Mouse (Mus musculus) intestine, embryonic 15.5 days (tissue): ENCODE data around the gene Rhoa. TPM values are rescaled to one million over a fixed set of nuclear protein-coding genes. Genes with fewer than 3 reads are reported as not detected.

Experiments
- ATAC-seq: fragments of 200-750 bp; cut with Nextera tagmentation; 2 replicates; pipeline ENCODE4 v1.8.0; 2017; ENCODE audit warnings: moderate TSS enrichment, moderate library complexity
- H3K27ac ChIP-seq: fragments of 300-500 bp; sonication (generic); 2 replicates; pipeline ENCODE4 v1.5.1; 2015; ENCODE audit warnings: mild to moderate bottlenecking, inconsistent platforms
- H3K27me3 ChIP-seq: fragments of 300-500 bp; sonication (generic); replicated peaks from 2 replicates; pipeline ENCODE4 v1.6.1; 2015; ENCODE audit warnings: inconsistent platforms
- H3K36me3 ChIP-seq: fragments of 300-500 bp; sonication (generic); 2 replicates; pipeline ENCODE4 v1.6.1; 2015; ENCODE audit warnings: inconsistent platforms
- H3K4me1 ChIP-seq: fragments of 300-500 bp; sonication (generic); replicated peaks from 2 replicates; pipeline ENCODE4 v1.6.1; 2015; ENCODE audit warnings: inconsistent platforms
- H3K4me2 ChIP-seq: fragments of 300-500 bp; sonication (generic); replicated peaks from 2 replicates; pipeline ENCODE4 v1.6.1; 2015; ENCODE audit warnings: mild to moderate bottlenecking, inconsistent platforms
- H3K4me3 ChIP-seq: fragments of 300-500 bp; sonication (generic); replicated peaks from 2 replicates; pipeline ENCODE4 v1.5.1; 2015; ENCODE audit warnings: inconsistent platforms
- H3K9ac ChIP-seq: fragments of 300-500 bp; sonication (generic); 2 replicates; pipeline ENCODE4 v1.6.1; 2015; ENCODE audit warnings: inconsistent platforms
- H3K9me3 ChIP-seq: fragments of 300-500 bp; sonication (generic); 2 replicates; pipeline ENCODE4 v1.6.1; 2016; ENCODE audit warnings: inconsistent platforms
- WGBS: fragments of 180-500 bp; shearing (Covaris S2); methylation state at CpG from one replicate; pipeline ENCODE4 v1.1.7; 2015; 5-methylcytosine and 5-hydroxymethylcytosine counted together
- polyA plus RNA-seq: library from polyadenylated mRNA; unstranded; fragments of >200 nt; fragmentation: Nextera tagmentation; extraction: Ambion mirVana; gene quantifications from 2 replicates; pipeline ENCODE4 v1.2.1, GENCODE M21; 2015

Rhoa gene
- polyA plus RNA-seq, 1 experiment from 2014 or later: 453 TPM

DNA sequence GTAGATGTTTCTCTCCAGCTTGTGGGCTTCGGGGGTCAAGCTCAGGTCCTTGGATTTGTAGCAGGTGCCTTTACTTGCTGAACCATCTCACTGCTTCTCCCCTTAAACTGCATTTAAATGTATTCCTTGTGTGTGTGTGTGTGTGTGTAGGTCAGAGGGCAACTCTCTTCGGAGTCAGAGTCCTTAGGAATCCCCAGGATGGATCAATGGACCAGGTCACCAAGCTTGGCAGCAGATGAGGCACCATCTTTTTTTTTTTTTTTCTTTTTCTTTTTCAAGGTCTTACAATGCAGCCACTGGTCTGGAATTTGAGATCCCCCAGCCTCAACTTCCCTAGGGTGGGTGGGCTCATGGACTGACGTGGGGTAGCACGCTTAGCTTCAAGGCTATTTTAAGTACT lies 38.5 kb downstream of the Rhoa start:
- no peaks in the 10 kb centered on the region for H3K36me3 ChIP-seq
- no peak overlapping the region for H3K4me3 ChIP-seq
- H3K9ac ChIP-seq: no peak overlapping the region
- WGBS: 82% methylated on average over 4 of the region's 4 CpGs
- H3K27ac ChIP-seq: no peak overlapping the region
- peaks cover 19% of the 10 kb centered on the region for H3K4me1 ChIP-seq
- no peak for ATAC-seq
- H3K9me3 ChIP-seq: no peaks in the 10 kb centered on the region
- no peak overlapping the region for H3K4me2 ChIP-seq
- no peaks in the 10 kb centered on the region for H3K27me3 ChIP-seq

DNA sequence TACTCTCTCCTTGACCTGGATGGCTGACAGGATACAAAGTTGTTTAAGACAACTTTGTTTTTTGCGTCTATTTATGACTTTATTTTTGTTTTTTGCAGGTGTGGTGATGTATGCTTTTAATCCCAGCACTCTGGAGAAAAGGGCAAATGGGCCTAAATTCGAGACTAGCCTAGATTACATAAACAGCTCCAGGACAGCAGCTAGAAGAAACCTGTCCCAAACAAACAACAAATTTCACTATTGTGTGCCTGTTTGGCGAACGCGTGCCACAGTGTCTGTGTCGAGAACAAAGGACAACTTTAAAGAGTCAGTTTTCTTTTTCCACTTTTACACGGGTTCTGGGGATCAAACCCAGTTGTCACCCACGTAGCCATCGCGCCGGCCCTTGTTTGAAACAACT lies 41.1 kb downstream of the Rhoa start:
- H3K4me3 ChIP-seq: peak overlapping the region; percentile 91
- WGBS: 5% methylated on average over 11 of the region's 11 CpGs

DNA sequence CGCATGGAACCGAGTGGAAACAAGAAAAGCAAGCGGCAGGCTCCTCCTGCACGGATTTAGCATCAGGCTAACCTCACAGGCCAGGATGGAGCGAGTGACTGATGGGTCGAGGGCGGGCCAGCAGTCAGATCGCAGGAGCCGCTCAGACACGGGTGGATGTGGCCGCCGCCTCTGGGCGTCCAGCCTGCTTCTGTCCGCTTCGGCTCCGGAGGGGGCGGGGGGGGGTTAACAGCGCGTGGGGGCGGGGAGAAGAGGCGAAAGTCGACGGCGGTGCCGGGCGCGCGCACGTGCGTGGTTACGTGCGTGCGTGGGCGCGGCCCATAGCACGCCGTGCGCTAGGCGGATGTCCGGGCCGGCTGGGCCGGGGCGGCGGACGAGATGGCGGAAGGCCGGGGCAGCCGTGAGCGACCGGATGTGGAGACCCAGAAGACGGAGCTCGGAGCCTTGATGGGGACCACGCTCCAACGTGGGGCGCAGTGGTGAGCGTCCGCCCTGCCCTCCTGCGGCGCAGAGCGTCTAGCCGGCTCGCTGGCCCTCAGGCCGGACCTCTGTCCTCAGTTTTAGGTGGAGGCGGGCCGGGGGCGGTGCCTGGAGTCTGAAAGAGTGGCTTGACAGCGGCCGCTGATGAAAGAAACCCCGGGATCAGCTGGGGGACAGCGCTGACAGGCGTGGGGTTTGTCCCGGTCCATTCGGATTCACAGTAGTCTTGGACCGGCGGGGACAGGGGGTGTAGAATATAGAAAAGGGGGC lies 41.8 kb downstream of the Rhoa start, which contains the start of gene Usp4:
TSS of gene Usp4 (plus strand) at position 314 of the 750 bp plus-strand sequence.
- Histone ChIP-seq H3K4me2 (peak within 1 kb of the TSS; percentile 67), H3K4me3 (peak within 1 kb of the TSS; percentile 91), H3K27me3 (no peaks in the 10 kb centered on the region), H3K4me1 (peaks cover 11% of the 10 kb centered on the region), H3K9me3 (no peaks in the 10 kb centered on the region), H3K36me3 (peaks cover 19% of the 10 kb centered on the region), H3K27ac (peak within 1 kb of the TSS; percentile 90), H3K9ac (peak within 1 kb of the TSS; percentile 82)
- under 1% methylated on average over 74 of the region's 75 CpGs for WGBS
- peak; percentile 96 for ATAC-seq

More for the DNA sequence above, 41.1 kb downstream of the Rhoa start:
- ATAC-seq: no peak
- Histone ChIP-seq H3K9ac (peak overlapping the region; percentile 82), H3K9me3 (no peaks in the 10 kb centered on the region), H3K4me2 (peak overlapping the region; percentile 67), H3K4me1 (peaks cover 11% of the 10 kb centered on the region), H3K36me3 (peaks cover 12% of the 10 kb centered on the region), H3K27me3 (no peaks in the 10 kb centered on the region), H3K27ac (peak overlapping the region; percentile 90)

DNA sequence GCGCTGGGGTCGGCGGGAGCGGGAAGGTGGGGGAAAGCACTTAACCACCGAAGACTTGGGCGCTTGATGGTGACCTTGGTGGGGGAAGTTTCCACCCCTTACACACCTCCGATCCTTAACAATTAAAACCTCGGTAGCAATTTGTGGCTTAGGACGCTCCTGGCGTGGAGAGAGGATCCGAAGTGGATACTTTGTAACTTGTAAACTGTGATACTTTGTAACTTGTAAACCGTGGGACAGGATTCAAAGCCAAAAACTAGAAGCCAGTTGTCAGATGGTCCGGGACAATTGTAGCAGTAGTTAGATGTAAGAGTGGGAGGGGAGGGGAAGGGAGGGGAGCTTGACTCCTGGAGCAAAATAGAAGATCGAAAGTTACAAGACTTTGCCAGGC lies 42.4 kb downstream of the Rhoa start:
- no peak for ATAC-seq
- 3% methylated on average over 14 of the region's 14 CpGs for WGBS
- no peaks in the 10 kb centered on the region for H3K27me3 ChIP-seq
- peak overlapping the region; percentile 67 for H3K4me2 ChIP-seq
- peaks cover 11% of the 10 kb centered on the region for H3K4me1 ChIP-seq
- H3K36me3 ChIP-seq: peaks cover 23% of the 10 kb centered on the region
- H3K4me3 ChIP-seq: peak overlapping the region; percentile 91
- no peak overlapping the region for H3K27ac ChIP-seq
- H3K9ac ChIP-seq: peak overlapping the region; percentile 82
- no peaks in the 10 kb centered on the region for H3K9me3 ChIP-seq

DNA sequence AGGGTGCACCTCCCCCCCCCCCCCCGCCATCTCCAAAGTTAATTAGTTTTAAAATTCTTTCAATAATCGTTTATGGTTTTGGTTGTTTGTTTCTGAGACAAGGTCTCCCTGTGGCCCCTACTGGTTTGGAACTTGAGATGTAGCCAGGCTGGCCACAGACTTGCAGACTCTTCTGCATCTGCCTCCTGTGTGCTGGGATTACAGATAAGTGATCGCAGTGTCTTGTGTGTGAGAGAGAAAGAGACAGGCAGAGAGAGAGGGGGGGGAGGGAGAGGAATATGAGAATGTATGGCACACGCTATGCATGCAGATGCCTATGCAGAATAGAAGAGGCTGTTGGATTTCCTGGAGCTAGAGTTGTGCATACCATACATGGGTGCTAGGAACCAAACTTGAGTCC lies 43.8 kb downstream of the Rhoa start:
- Histone ChIP-seq H3K27me3 (no peaks in the 10 kb centered on the region), H3K9me3 (no peaks in the 10 kb centered on the region), H3K27ac (no peak overlapping the region), H3K4me1 (peaks cover 9% of the 10 kb centered on the region), H3K4me3 (no peak overlapping the region), H3K36me3 (peaks cover 25% of the 10 kb centered on the region), H3K4me2 (no peak overlapping the region), H3K9ac (no peak overlapping the region)
- ATAC-seq: no peak
- 94% methylated on average over 4 of the region's 4 CpGs for WGBS

DNA sequence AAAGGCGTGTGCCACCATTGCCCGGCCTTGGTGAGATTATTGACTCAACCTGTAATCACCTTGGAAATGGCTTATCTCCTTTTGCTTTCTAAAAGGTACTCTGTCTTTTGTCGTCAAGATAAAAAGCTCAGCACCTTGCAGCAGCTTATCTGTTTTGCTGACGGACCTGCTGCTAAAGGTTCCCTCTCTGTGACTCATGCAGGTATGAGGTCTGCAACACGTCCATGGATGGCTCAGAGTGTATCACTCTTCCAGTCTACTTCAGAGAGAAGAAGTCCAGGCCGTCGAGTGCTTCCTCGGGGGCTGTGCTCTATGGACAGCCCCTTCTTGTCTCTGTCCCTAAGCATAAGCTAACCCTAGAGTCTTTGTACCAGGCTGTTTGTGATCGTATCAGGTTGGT lies 72.3 kb downstream of the Rhoa start:
- peak overlapping the region; percentile 3; the same call in 1 of the 2 replicates for H3K27ac ChIP-seq
- ATAC-seq: peak; percentile 84

DNA sequence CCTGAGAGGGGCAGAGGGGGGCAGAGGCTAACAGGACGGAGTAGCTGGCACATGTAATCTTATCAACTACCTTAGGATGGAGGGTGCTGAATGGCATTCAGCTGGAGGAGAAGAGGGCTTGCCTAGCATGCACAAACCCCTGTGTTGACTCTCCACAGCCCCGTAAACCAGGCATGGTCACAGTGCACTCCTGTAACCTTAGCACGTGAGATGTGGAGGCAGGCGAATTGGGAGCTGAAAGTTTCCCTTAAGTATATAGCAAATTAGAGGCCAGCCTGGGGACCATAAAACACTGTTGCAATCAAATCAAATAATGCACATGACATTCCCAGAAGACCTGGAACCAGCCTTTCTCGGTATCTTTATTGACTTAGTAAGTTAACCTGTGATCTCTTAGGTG lies 72.8 kb downstream of the Rhoa start:
- Histone ChIP-seq H3K4me3 (no peak overlapping the region), H3K9ac (no peak overlapping the region), H3K4me2 (no peak overlapping the region), H3K4me1 (no peaks in the 10 kb centered on the region), H3K27me3 (no peaks in the 10 kb centered on the region), H3K36me3 (peaks cover 43% of the 10 kb centered on the region), H3K9me3 (no peaks in the 10 kb centered on the region), H3K27ac (peak overlapping the region; percentile 3; the same call in 1 of the 2 replicates)
- peak; percentile 73 for ATAC-seq
- 78% methylated on average over 5 of the region's 5 CpGs for WGBS

More for the DNA sequence above, 72.3 kb downstream of the Rhoa start:
- peaks cover 48% of the 10 kb centered on the region for H3K36me3 ChIP-seq
- no peak overlapping the region for H3K9ac ChIP-seq
- no peaks in the 10 kb centered on the region for H3K9me3 ChIP-seq
- H3K4me2 ChIP-seq: no peak overlapping the region
- 68% methylated on average over 9 of the region's 9 CpGs for WGBS
- H3K4me3 ChIP-seq: no peak overlapping the region
- no peaks in the 10 kb centered on the region for H3K4me1 ChIP-seq
- H3K27me3 ChIP-seq: no peaks in the 10 kb centered on the region

DNA sequence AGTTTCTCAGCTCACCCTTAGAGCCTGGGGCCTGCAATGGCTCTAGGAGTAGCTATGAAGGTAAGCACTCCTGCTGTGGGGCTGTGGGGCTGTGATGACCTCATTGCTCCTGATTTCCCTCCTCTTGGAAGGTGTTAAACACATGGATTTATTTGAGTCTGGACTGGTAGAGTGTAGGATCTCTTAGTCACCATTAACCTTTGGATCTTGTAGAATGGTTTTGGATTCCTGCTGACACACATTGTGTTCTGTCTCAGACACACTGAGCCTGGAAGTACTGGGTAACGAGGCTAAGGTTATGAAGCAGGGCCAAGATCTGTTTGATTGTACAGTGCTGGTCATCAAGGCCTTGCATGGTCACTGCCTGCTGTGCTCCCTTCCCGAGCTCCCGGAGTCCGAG lies 73.4 kb downstream of the Rhoa start:
- WGBS: 75% methylated on average over 4 of the region's 4 CpGs
- no peak overlapping the region for H3K9ac ChIP-seq
- H3K4me2 ChIP-seq: no peak overlapping the region
- no peak overlapping the region; the same call in 1 of the 2 replicates for H3K27ac ChIP-seq
- no peaks in the 10 kb centered on the region for H3K9me3 ChIP-seq
- peaks cover 43% of the 10 kb centered on the region for H3K36me3 ChIP-seq
- peak; percentile 47 for ATAC-seq
- no peak overlapping the region for H3K4me3 ChIP-seq
- H3K4me1 ChIP-seq: no peaks in the 10 kb centered on the region
- no peaks in the 10 kb centered on the region for H3K27me3 ChIP-seq

DNA sequence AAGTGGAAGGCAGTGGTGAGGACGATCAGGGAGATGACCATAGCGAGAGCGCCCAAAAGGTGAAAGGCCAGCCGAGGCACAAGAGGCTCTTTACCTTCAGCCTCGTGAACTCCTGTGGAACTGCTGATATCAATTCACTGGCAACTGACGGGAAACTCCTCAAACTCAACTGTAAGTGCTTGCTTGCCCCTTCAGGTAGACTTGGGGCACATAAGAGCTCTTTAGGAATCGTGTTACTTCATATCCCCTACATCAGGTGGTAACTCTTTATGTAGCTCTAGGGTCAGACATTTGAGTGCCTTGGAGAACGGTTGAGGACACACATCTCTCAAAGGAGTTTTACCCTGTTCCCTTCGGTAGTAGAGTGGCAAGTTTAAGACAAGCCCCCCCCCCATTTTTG lies 75.5 kb downstream of the Rhoa start:
- no peaks in the 10 kb centered on the region for H3K4me1 ChIP-seq
- no peak overlapping the region for H3K4me3 ChIP-seq
- no peak overlapping the region for H3K4me2 ChIP-seq
- ATAC-seq: no peak
- peaks cover 34% of the 10 kb centered on the region for H3K36me3 ChIP-seq
- 94% methylated on average over 9 of the region's 9 CpGs for WGBS
- no peak overlapping the region for H3K9ac ChIP-seq
- H3K9me3 ChIP-seq: no peaks in the 10 kb centered on the region
- no peak overlapping the region for H3K27ac ChIP-seq
- no peaks in the 10 kb centered on the region for H3K27me3 ChIP-seq

DNA sequence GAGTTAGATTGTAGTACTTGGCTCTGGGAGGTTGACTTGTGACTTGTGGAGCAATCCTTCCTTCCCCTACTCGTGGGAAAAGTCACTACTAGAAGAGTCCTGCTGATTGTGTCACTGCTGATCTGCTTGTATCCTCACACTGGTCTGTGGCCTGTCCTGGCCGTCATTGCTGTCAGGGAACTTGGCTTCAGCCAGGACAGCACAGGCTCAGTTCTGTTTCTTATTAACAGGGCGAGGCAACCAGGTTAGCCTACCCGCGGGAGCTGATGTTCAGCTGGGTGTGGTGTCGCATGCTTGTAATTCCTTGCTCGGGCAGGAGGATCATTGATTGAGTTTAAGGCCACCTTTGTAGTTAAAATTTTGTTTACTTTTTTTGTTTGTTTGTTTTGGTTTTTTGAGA lies 79.1 kb downstream of the Rhoa start:
- 60% methylated on average over 7 of the region's 7 CpGs for WGBS
- Histone ChIP-seq H3K4me2 (no peak overlapping the region), H3K36me3 (peaks cover 41% of the 10 kb centered on the region), H3K9ac (no peak overlapping the region), H3K4me1 (no peaks in the 10 kb centered on the region), H3K27me3 (no peaks in the 10 kb centered on the region), H3K9me3 (no peaks in the 10 kb centered on the region), H3K27ac (no peak overlapping the region), H3K4me3 (no peak overlapping the region)
- ATAC-seq: peak; percentile 50; the same call in 1 of the 2 replicates

DNA sequence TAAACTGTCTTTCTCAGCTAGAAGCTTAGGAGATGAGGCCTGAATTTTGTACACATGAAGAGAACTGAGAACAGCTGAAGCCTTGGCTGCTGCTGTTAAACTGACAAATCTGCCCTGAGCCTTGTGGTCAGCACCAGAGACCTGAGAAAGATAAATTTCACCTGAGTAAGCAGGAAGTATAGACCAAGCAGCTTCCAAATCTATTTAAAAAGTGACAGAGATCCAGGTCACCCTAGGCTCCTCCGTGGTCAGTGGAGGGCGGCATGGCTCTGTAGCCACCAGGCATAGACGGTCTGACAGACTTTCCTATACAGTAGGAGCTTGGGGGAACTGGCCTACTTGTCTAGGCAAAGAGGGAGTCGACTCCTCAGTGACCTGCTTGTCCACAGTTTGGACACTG lies 80.9 kb downstream of the Rhoa start:
- Histone ChIP-seq H3K27me3 (no peaks in the 10 kb centered on the region), H3K9me3 (no peaks in the 10 kb centered on the region), H3K9ac (no peak overlapping the region), H3K27ac (no peak overlapping the region), H3K4me1 (no peaks in the 10 kb centered on the region), H3K4me3 (no peak overlapping the region), H3K4me2 (no peak overlapping the region), H3K36me3 (peaks cover 40% of the 10 kb centered on the region)
- no peak for ATAC-seq
- 85% methylated on average over 4 of the region's 4 CpGs for WGBS
